Mouse (Mus musculus) olfactory bulb, adult 2 months (tissue): Measurements from ENCODE around the gene Sfmbt1.

Experiments
- CTCF ChIP-seq: fragments of 200-500 bp; IDR thresholded peaks from 2 replicates; pipeline ENCODE4 v1.5.1; 2012; ENCODE audit warnings: low read depth, mild to moderate bottlenecking, low read length, moderate library complexity; ENCODE audit not compliant: insufficient read depth
- POLR2A ChIP-seq: fragments of 200-500 bp; IDR thresholded peaks from 2 replicates; pipeline ENCODE4 v1.6.1; 2012; ENCODE audit warnings: mild to moderate bottlenecking, low read depth, low read length, moderate library complexity; ENCODE audit not compliant: insufficient read depth

- TF ChIP-seq CTCF = no peak
- TF ChIP-seq POLR2A = no peak
Observed at GRCm38 (mm10) chr14:30850504-30850903, 135.9 kb downstream of the Sfmbt1 start.
